Mouse (Mus musculus) embryonic fibroblast, embryonic 13.5 days (primary cell): ENCODE measurements around the gene Tmem184b. TPM values are rescaled to one million over a fixed set of nuclear protein-coding genes. Genes with fewer than 3 reads are reported as not detected.
A peak's percentile ranks its signal among the peaks of the same experiment; 100 is the strongest.

Source experiments
- H3K27ac ChIP-seq: 2 replicates; pipeline ENCODE4 v1.5.1; 2012; ENCODE audit warnings: low read length, control low read depth, inconsistent platforms; ENCODE audit not compliant: insufficient read depth
- H3K4me1 ChIP-seq: 2 replicates; pipeline ENCODE4 v1.6.1; 2011; ENCODE audit warnings: low read length; ENCODE audit not compliant: control insufficient read depth, insufficient read depth
- H3K4me3 ChIP-seq: 2 replicates; pipeline ENCODE4 v1.5.1; 2011; ENCODE audit warnings: mild to moderate bottlenecking, control low read depth, low read length; ENCODE audit not compliant: insufficient read depth
- CTCF ChIP-seq: IDR thresholded peaks from 2 replicates; pipeline ENCODE4 v1.5.1; 2011; ENCODE audit warnings: mild to moderate bottlenecking, control low read depth, low read length, moderate library complexity, borderline replicate concordance; ENCODE audit not compliant: insufficient read depth
- POLR2A ChIP-seq: IDR thresholded peaks from 2 replicates; pipeline ENCODE4 v1.6.1; 2011; ENCODE audit warnings: low read depth, mild to moderate bottlenecking, control low read depth, low read length, moderate library complexity
- polyA plus RNA-seq: library from polyadenylated mRNA; stranded (reverse); fragments of >200 nt; gene quantifications from 2 replicates; pipeline ENCODE4 v1.2.4, GENCODE M21; 2011; ENCODE audit warnings: low read depth; ENCODE audit not compliant: missing spikeins, insufficient read length

The Tmem184b gene
- 82.2 and 98.9 TPM in 2 replicates for polyA plus RNA-seq

- Histone ChIP-seq H3K4me3 (peak within 1 kb of the TSS; percentile 95), H3K4me1 (peaks cover 22% of the 10 kb centered on the region), H3K27ac (peak within 1 kb of the TSS; percentile 40)
- peak; percentile 57 for TF ChIP-seq POLR2A
- no peak for TF ChIP-seq CTCF
Measured at GRCm38 (mm10) chr15:79402836-79403762, at the start of gene Tmem184b. Gene Tmem184b, minus strand, starts transcription at chr15:79403569.

GRCm38 (mm10) chr15:79448041-79448440 lies 44.7 kb upstream of the Tmem184b start:
- H3K4me3 ChIP-seq = no peak overlapping the region

GRCm38 (mm10) chr15:79445786-79446654 lies 42.7 kb upstream of the Tmem184b start:
- TF ChIP-seq POLR2A = no peak
- TF ChIP-seq CTCF = no peak
- Histone ChIP-seq H3K4me1 (peaks cover 3% of the 10 kb centered on the region; the same call in 1 of the 2 replicates), H3K4me3 (no peak overlapping the region), H3K27ac (no peak overlapping the region)

More at GRCm38 (mm10) chr15:79448041-79448440, 44.7 kb upstream of the Tmem184b start:
- no peaks in the 10 kb centered on the region for H3K4me1 ChIP-seq
- TF ChIP-seq CTCF (no peak), POLR2A (no peak)
- no peak overlapping the region for H3K27ac ChIP-seq

GRCm38 (mm10) chr15:79443856-79444410 lies 40.6 kb upstream of the Tmem184b start:
- TF ChIP-seq POLR2A = no peak
- no peak for TF ChIP-seq CTCF
- H3K4me3 ChIP-seq = no peak overlapping the region
- H3K4me1 ChIP-seq = peaks cover 6% of the 10 kb centered on the region
- no peak overlapping the region for H3K27ac ChIP-seq

DNA sequence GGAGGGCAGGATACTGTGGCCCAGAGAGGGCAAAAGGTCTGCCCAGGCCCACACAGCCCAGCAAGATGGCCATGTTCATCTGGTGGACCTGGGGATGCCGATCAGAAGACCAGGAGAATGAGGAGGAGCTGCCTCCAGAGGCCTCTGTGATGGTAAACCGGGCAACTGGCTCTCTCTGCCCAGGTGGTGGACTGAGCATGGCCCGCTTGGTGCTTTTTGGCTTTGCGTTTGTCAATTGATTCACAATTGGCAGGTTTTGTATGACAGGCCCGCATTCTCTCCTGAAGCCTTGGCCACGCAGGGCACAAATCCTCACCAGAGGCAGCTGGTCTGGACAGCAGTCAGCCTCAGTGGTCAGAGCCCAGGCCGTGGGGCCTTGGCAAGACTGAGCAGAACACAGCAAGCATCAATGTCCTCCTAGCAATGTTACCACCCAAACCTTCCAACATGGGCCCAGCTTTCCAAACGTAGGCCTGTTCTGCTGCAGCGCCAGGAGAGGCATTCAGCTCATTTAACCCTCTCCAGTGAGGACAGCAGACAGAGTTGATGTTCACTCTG lies 39.7 kb upstream of the Tmem184b start:
- no peak for TF ChIP-seq POLR2A
- no peak for TF ChIP-seq CTCF
- Histone ChIP-seq H3K4me1 (peaks cover 12% of the 10 kb centered on the region), H3K27ac (no peak overlapping the region), H3K4me3 (no peak overlapping the region)

DNA sequence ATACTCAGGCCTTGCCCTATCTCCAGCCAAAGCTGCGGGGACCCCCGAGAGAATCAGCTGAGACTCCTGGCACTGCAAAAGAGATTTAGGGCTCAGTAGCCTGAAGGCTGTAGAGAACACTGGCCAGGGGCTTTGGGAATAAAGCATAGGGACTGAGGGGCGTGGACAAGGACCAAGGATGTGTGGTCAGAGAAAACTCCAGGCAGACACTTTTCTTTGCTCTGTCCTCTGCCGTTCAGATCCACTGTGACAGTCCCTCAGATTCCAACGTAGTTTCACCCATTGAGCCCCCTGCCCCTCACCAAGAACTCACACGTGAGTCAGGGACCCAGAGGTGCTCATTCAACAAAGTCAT lies 38.9 kb upstream of the Tmem184b start:
- no peak overlapping the region; the same call in 1 of the 2 replicates for H3K27ac ChIP-seq
- H3K4me1 ChIP-seq = peaks cover 12% of the 10 kb centered on the region
- H3K4me3 ChIP-seq = peak overlapping the region; percentile 51
- TF ChIP-seq CTCF (no peak), POLR2A (no peak)

- TF ChIP-seq POLR2A = no peak; the same call in 1 of the 2 replicates
- TF ChIP-seq CTCF = no peak
- H3K27ac ChIP-seq = peak overlapping the region; percentile 5; the same call in 1 of the 2 replicates
- peaks cover 15% of the 10 kb centered on the region for H3K4me1 ChIP-seq
- H3K4me3 ChIP-seq = peak overlapping the region; percentile 91
Measured at GRCm38 (mm10) chr15:79441331-79442256, 38.2 kb upstream of the Tmem184b start.

DNA sequence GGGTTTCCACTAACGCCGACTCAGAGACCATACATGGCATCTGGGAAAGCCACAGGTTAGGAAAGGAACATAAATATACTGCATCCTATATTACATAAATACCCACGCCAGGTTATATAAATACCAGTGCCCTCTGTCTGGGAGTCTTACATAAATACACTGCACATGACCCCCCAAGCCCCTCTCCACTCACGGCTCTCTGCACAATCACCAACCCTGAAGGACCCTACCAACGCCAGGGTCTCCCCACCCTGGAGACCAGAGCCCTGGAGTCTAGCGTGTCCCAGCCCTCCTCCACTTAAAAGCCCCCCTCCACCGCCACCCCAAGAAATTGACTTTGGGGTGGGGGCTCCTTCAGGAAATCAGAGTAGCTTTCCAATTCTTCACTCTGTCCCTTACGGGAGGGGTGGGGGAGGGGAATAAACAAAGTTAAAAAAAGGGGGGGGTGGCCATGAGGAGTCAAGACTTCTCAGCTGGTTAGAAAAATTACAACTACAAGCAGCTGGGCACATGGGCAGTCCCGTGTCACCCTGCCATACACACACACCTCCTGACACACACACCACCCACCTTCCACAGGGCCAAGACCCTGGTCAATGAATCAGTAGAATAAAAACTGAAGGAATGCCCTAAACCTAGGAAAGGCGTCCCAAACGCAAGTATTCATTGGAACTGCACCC lies 37.4 kb upstream of the Tmem184b start:
- no peak for TF ChIP-seq CTCF
- TF ChIP-seq POLR2A = no peak
- H3K27ac ChIP-seq = peak overlapping the region; percentile 5; the same call in 1 of the 2 replicates
- peak overlapping the region; percentile 91 for H3K4me3 ChIP-seq
- H3K4me1 ChIP-seq = peaks cover 20% of the 10 kb centered on the region

DNA sequence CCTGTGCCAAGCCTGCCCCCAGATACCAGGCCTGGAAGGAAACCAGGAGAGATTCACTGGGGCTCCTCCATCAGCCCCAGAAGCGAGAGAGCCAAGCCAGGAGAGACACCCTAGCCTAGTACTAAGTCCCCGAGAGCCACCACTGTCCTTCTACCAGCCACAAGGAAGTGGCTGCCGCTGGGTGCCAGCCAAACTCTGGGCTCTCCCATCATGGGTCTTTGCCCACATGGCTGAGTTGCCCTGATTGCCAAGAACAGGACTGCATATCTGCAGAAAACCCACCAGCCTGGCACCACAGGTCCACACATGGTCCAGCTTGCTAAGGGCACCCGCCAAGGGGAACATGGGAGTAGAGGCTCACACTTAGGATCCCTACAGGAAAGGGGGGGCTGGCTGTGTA lies 36.9 kb upstream of the Tmem184b start:
- H3K27ac ChIP-seq = no peak overlapping the region
- peak overlapping the region; percentile 91 for H3K4me3 ChIP-seq
- TF ChIP-seq CTCF = no peak
- TF ChIP-seq POLR2A = no peak
- H3K4me1 ChIP-seq = peaks cover 24% of the 10 kb centered on the region
